Mouse (Mus musculus) kidney, postnatal 14 days (tissue): ENCODE results near the gene Zfp263.

Experiments used
- DNase-seq: peaks from one replicate; pipeline ENCODE4 v3.0.0; 2022; ENCODE audit warnings: mixed read lengths

Zfp263 gene

GRCm38 (mm10) chr16:3743503-3744185 is at the start of gene Zfp263:
Gene Zfp263 (plus strand): TSS chr16:3744093.
- DNase-seq, result peak; percentile 96

- no peak for DNase-seq
Observed at GRCm38 (mm10) chr16:3699281-3699680, 44.6 kb upstream of the Zfp263 start.

GRCm38 (mm10) chr16:3700893-3701292 is 43.0 kb upstream of the Zfp263 start:
- no peak for DNase-seq

DNA sequence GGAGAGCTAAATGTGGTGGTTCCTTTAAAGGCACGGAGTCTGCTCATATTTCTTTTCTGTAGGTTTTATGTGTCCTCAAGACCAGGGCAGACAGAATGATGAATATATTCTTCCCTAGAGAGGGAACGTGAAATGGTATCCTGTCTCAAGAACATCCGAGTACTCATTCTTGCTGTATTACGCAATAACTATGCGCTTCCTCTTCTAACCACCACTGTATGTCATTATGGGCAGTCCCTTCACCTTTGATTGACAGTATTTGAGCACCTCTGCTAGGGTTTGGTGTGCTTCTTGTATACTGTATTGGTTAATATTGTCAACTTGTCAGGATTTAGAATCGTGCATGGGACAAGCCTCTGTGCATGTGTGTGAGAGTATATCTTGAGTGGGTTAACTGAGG is 37.2 kb upstream of the Zfp263 start:
- no peak for DNase-seq

- no peak for DNase-seq
Observed at GRCm38 (mm10) chr16:3714731-3715130, 29.2 kb upstream of the Zfp263 start.

GRCm38 (mm10) chr16:3717980-3718379 is 25.9 kb upstream of the Zfp263 start, which contains the start of gene Mefv:
Gene Mefv (minus strand): TSS chr16:3718097.
- no peak for DNase-seq

GRCm38 (mm10) chr16:3723231-3723630 is 20.7 kb upstream of the Zfp263 start:
- DNase-seq, result no peak

- no peak for DNase-seq
Observed at GRCm38 (mm10) chr16:3727980-3728720, 15.7 kb upstream of the Zfp263 start.

DNA sequence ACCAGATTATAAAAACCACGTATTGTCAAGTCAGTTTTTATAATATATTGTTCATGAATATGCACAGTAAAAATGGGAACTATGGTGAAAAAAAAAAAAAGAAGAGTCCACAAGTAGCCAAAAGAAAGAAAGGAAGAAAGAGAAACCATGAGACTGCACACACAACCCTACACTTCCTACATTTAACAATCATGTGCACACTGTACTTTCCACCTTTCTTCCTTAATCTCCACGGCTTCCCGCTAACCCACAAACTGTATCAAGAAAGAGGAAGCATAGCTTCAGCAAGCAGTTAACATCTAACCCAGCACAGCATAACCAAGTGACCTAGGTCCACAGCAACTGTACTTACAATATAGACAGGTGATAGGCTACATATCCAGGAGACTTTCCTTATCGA is 11.3 kb upstream of the Zfp263 start:
- DNase-seq, result no peak

GRCm38 (mm10) chr16:3733198-3733732 is 10.6 kb upstream of the Zfp263 start:
- no peak for DNase-seq

- DNase-seq, result no peak
Observed at GRCm38 (mm10) chr16:3742466-3742865, 1.4 kb upstream of the Zfp263 start.

DNA sequence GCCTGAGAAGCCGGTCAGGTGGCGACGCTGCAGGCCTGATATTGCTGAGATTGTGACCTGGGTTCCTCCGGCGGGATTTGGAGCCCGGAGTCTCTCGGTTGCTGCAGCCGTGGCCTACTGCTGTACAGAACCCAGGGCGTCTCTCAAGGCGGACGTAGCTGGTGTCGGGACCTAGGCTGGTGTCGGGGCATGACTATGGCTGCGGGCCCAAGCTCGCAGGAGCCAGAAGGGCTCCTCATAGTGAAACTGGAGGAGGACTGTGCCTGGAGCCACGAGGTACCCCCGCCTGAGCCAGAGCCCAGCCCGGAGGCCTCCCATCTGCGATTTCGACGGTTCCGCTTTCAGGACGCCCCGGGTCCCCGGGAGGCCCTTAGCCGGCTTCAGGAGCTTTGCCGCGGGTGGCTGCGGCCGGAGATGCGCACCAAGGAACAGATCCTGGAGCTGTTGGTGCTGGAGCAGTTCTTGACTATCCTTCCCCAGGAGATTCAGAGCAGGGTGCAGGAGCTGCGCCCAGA is 350 bp downstream of the Zfp263 start:
- no peak for DNase-seq

GRCm38 (mm10) chr16:3745656-3746055 is 1.8 kb downstream of the Zfp263 start:
- no peak for DNase-seq

DNA sequence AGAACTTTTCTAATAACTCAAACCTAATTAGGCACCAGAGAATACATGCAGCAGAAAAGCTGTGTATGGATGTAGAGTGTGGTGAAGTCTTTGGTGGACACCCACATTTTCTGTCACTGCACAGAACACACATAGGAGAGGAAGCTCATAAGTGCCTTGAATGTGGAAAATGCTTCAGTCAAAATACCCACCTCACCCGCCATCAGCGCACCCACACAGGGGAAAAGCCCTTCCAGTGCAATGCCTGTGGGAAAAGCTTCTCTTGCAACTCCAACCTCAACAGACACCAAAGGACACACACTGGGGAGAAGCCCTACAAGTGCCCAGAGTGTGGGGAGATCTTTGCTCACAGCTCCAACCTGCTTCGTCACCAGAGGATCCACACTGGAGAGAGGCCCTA is 5.1 kb downstream of the Zfp263 start:
- DNase-seq, result no peak

DNA sequence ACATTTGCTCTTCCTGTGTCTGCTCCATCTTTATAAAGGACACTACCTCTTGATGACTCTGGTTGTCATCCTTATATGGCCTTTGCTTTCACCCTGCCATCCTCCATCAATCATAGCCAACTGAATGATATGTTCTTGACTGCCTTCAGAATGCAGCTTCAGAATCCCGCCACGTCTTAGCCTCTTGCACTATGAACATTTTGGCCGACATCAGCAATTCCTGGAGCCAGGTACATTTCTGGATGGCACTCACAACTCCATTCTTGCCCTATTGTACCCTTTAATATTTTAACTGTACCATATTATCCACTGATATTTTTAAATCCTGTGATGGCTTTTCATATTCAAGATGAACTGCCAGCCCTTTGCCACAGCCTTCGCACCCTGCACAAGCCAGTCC is 27.7 kb downstream of the Zfp263 start:
- no peak for DNase-seq

DNA sequence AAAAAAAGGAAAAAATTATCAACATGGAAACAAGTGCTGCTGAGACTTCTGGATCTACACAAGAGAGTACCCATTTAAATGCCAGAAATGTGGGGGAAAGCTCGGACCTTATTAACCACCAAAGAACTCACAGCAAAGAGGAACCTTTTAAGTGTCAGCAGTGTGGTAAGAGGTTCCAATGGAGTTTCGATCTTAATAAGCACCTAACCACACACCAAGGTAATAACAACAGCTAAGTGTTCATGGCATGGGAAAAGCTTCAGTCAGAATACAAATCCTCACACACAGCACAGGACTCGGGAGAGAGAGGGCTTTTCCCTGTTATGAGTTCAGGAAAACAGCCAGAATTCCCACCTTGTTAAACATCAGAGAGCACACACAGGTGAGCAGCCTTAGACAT is 32.5 kb downstream of the Zfp263 start:
- no peak for DNase-seq

- no peak for DNase-seq
Observed at GRCm38 (mm10) chr16:3777986-3778385, 34.1 kb downstream of the Zfp263 start.

DNA sequence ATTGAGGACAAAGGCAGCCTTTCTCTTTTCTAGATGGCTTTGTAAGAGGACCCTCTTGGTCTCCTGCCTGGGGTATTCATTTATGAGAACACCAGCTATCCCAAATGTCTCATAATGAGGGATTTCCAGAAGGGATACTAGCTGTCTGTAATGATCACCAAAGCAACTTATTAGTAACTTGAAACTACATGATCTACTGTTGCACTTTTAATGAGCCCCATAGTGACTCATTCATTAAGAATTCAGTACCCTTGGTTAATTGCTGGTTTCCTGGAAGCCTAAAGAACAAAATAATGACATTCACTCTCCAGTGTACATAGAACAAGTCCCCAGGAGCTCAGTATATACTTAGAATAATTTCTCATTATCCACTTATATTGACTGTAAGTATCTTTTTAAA is 37.3 kb downstream of the Zfp263 start:
- no peak for DNase-seq

- no peak for DNase-seq
Observed at GRCm38 (mm10) chr16:3788394-3788793, 44.5 kb downstream of the Zfp263 start.
